Mouse (Mus musculus) forebrain, embryonic 16.5 days (tissue): ENCODE results near the gene Prdm11. TPM values are rescaled to one million over a fixed set of nuclear protein-coding genes. Genes with fewer than 3 reads are reported as not detected.

Experiments
- ATAC-seq: fragments of 200-750 bp; cut with Nextera tagmentation; 2 replicates; pipeline ENCODE4 v1.8.0; 2017; ENCODE audit warnings: mild to moderate bottlenecking, moderate library complexity
- H3K27ac ChIP-seq: fragments of 300-500 bp; sonication (generic); 2 replicates; pipeline ENCODE4 v1.5.1; 2014; ENCODE audit warnings: low read length, control low read depth
- H3K27me3 ChIP-seq: fragments of 300-500 bp; sonication (generic); replicated peaks from 2 replicates; pipeline ENCODE4 v1.6.1; 2014; ENCODE audit warnings: low read length; ENCODE audit not compliant: control insufficient read depth, insufficient read depth
- H3K36me3 ChIP-seq: fragments of 300-500 bp; sonication (generic); 2 replicates; pipeline ENCODE4 v1.6.1; 2014; ENCODE audit not compliant: control insufficient read depth, insufficient read depth
- H3K4me1 ChIP-seq: fragments of 300-500 bp; sonication (generic); replicated peaks from 2 replicates; pipeline ENCODE4 v1.6.1; 2014; ENCODE audit warnings: low read length; ENCODE audit not compliant: control insufficient read depth, insufficient read depth
- H3K4me2 ChIP-seq: fragments of 300-500 bp; sonication (generic); 2 replicates; pipeline ENCODE4 v1.6.1; 2014; ENCODE audit warnings: mild to moderate bottlenecking, low read length, control low read depth
- H3K4me3 ChIP-seq: fragments of 300-500 bp; sonication (generic); replicated peaks from 2 replicates; pipeline ENCODE4 v1.5.1; 2014; ENCODE audit warnings: mild to moderate bottlenecking, low read length, control low read depth
- H3K9ac ChIP-seq: fragments of 300-500 bp; sonication (generic); replicated peaks from 2 replicates; pipeline ENCODE4 v1.6.1; 2014; ENCODE audit warnings: low read depth, low read length, control low read depth
- H3K9me3 ChIP-seq: fragments of 300-500 bp; sonication (generic); 2 replicates; pipeline ENCODE4 v1.6.1; 2016; ENCODE audit warnings: low read length; ENCODE audit not compliant: control insufficient read depth
- WGBS: fragments of 180-500 bp; shearing (Covaris S2); extraction: QIAGEN DNeasy Blood & Tissue Kit; methylation state at CpG from one replicate; pipeline ENCODE4 v1.1.7; 2014; 5-methylcytosine and 5-hydroxymethylcytosine counted together
- polyA plus RNA-seq: library from polyadenylated mRNA; unstranded; fragments of >200 nt; fragmentation: Nextera tagmentation; extraction: Ambion mirVana; gene quantifications from 2 replicates; pipeline ENCODE4 v1.2.1, GENCODE M21; 2015

Gene Prdm11
- polyA plus RNA-seq, 1 experiment from 2014 or later: 2.4 TPM

DNA sequence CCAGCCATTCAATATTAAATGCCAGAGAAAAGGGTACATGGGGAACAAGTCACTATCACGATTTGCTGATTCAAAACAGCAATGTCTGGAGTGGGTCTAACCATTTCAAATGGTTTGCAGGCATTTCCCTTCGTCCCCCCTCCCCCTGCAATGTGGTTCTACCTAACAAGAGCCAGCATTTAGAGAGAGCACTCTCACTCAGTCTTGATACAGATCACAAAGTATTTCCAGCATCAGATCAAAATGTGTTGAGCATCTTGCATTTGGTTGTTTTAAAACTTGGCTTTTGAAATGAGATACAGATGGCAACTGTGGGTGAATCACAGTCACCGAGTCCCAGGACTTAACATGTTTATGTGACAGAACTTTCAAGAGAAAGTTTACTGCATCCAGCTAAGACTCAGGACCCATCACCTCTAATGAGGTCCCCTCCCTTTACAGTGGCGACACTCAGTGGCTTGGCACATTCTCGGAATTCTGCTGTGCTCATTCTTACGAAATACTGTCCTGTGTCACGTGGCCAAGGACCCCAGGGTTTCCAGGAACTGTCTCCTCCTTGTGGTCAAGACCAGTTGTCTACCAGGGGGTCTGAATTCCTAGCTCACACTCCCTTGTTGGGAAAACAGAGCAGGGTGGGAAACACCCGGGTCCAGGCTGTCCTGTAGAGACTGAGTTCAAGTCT, 63.2 kb downstream of the Prdm11 start:
- Histone ChIP-seq H3K4me2 (no peak overlapping the region), H3K4me3 (no peak overlapping the region), H3K4me1 (no peaks in the 10 kb centered on the region), H3K9ac (no peak overlapping the region), H3K36me3 (peaks cover 8% of the 10 kb centered on the region), H3K9me3 (no peaks in the 10 kb centered on the region), H3K27me3 (no peaks in the 10 kb centered on the region), H3K27ac (no peak overlapping the region)
- no peak for ATAC-seq
- WGBS: 79% methylated on average over 8 of the region's 8 CpGs

DNA sequence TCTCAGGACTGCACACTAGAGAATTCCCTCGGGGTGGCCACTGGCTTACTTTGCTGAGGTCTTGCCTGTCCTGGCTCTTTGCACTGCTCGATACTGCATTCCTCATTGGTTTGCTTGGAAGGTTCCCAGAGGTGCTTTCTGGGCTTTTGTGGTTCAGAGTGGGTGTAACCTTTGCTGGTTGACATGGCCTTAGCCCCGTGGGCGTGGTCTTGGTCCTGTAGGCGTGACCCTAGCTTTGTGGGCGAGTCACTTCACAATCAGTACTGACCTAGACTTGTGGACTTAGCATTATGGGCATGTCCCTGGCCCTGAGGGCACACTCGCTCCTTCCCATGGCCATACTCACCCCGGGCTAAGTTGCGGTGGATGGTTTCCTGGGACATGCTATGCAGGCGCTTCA, 65.8 kb downstream of the Prdm11 start:
- 89% methylated on average over 10 of the region's 10 CpGs for WGBS
- Histone ChIP-seq H3K36me3 (peaks cover 8% of the 10 kb centered on the region), H3K27ac (no peak overlapping the region), H3K4me2 (no peak overlapping the region), H3K9me3 (no peaks in the 10 kb centered on the region), H3K4me1 (no peaks in the 10 kb centered on the region), H3K27me3 (no peaks in the 10 kb centered on the region), H3K9ac (no peak overlapping the region), H3K4me3 (no peak overlapping the region)
- ATAC-seq: no peak

DNA sequence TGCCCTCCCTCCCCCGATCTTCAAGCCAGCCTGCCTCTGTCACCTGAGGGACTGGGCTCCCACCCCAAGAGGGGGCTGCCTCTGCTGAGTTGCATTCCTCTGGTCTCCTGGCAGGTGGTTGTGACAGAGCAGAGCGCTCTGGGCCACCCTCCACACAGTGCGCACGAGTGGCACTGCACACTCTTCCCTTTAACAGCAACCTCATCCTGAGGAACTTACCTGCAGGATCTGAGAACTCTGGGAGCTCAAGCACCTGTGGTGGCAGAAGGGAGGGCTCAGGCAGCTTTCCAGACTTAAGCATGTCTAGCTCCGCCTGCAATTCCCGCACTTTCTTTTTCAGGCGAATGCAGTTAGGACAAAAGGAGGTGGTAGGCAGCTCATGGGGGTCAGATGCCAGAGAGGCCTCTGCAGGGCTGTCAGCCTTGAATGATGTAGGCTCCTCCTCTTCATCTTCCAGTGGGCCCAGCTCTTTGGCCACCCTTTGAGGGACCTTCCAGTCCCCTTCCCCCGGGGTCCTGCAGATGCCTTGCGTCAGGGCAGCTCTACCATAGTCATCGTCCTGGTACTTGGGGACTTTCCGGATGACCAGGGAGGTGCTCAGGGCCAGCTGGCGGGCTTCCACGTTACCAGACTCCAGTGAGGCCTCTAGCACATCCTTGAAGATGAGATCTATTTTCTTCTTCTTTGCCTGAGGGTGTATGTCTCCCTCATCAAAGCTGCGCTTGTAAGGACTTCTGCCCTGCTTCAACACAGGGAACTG, 70.8 kb downstream of the Prdm11 start:
- Histone ChIP-seq H3K27me3 (no peaks in the 10 kb centered on the region), H3K9ac (no peak overlapping the region), H3K4me1 (no peaks in the 10 kb centered on the region), H3K4me2 (no peak overlapping the region), H3K9me3 (no peaks in the 10 kb centered on the region), H3K4me3 (no peak overlapping the region), H3K27ac (no peak overlapping the region), H3K36me3 (peaks cover 30% of the 10 kb centered on the region)
- 71% methylated on average over 14 of the region's 14 CpGs for WGBS
- no peak for ATAC-seq

DNA sequence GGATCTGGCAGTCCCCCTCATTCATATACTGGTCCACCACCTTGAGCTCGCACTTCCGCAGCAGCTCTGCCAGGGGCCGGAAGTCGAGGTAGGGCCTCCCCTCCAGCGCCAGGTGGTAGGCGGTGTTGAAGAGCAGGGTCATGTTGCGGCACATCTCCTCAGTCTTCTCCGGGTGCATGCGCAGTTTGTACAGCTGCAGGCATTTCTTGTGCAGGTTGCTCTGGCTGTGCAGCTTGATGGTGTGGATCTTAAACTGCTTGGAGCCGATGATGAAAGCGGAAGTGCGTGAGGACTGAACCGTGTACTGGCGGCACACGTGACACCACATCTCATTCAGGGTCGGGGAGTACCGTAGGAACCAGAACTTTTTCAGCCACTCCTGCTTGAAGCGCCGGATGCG, 72.3 kb downstream of the Prdm11 start:
- WGBS: 97% methylated on average over 20 of the region's 20 CpGs
- Histone ChIP-seq H3K27ac (no peak overlapping the region), H3K27me3 (no peaks in the 10 kb centered on the region), H3K4me3 (no peak overlapping the region), H3K36me3 (peaks cover 22% of the 10 kb centered on the region), H3K9me3 (no peaks in the 10 kb centered on the region), H3K4me2 (no peak overlapping the region), H3K9ac (no peak overlapping the region), H3K4me1 (no peaks in the 10 kb centered on the region)
- ATAC-seq: no peak

- WGBS: 89% methylated on average over 17 of the region's 17 CpGs
- Histone ChIP-seq H3K4me3 (no peak overlapping the region), H3K36me3 (peaks cover 22% of the 10 kb centered on the region)
These were observed 73.9 kb downstream of the Prdm11 start for GRCm38 (mm10) chr2:92972071-92972470.

GRCm38 (mm10) chr2:92971536-92971935, 74.4 kb downstream of the Prdm11 start:
- 83% methylated on average over 8 of the region's 8 CpGs for WGBS

More at GRCm38 (mm10) chr2:92972071-92972470, 73.9 kb downstream of the Prdm11 start:
- no peak overlapping the region for H3K4me2 ChIP-seq
- H3K27me3 ChIP-seq: no peaks in the 10 kb centered on the region
- no peak overlapping the region for H3K27ac ChIP-seq
- no peak overlapping the region for H3K9ac ChIP-seq
- H3K4me1 ChIP-seq: peaks cover 6% of the 10 kb centered on the region
- no peak for ATAC-seq
- H3K9me3 ChIP-seq: no peaks in the 10 kb centered on the region

DNA sequence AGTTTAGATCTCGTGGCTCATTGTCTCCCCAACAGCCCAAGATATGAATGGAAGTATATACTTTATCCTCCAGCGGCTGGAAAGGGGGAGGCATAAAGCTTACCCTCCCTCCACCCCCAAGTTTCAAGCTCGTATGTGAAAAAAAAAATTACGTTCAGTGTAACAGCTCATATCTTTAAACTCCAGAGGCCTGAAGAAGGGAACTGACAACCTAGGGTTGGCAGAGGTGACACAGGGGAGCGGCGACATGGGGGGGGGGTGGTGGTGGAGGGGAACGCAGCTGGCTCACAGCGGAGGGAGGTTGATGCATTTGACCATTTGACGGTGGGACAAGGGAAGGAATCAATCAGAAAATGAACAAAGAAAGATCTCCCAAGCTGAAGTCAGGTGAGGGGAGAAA, 74.9 kb downstream of the Prdm11 start:
- H3K27me3 ChIP-seq: no peaks in the 10 kb centered on the region
- H3K4me3 ChIP-seq: no peak overlapping the region
- no peak overlapping the region for H3K4me2 ChIP-seq
- no peak overlapping the region for H3K9ac ChIP-seq
- no peak overlapping the region for H3K27ac ChIP-seq
- no peaks in the 10 kb centered on the region for H3K9me3 ChIP-seq
- peaks cover 22% of the 10 kb centered on the region for H3K36me3 ChIP-seq
- WGBS: 83% methylated on average over 9 of the region's 9 CpGs
- H3K4me1 ChIP-seq: peaks cover 6% of the 10 kb centered on the region
- no peak for ATAC-seq

More at GRCm38 (mm10) chr2:92971536-92971935, 74.4 kb downstream of the Prdm11 start:
- Histone ChIP-seq H3K36me3 (peaks cover 22% of the 10 kb centered on the region), H3K4me3 (no peak overlapping the region), H3K27ac (no peak overlapping the region), H3K9ac (no peak overlapping the region), H3K4me1 (peaks cover 6% of the 10 kb centered on the region), H3K27me3 (no peaks in the 10 kb centered on the region), H3K9me3 (no peaks in the 10 kb centered on the region), H3K4me2 (no peak overlapping the region)
- ATAC-seq: no peak

GRCm38 (mm10) chr2:92967839-92968166, 78.2 kb downstream of the Prdm11 start:
- WGBS: 48% methylated on average over 4 of the region's 4 CpGs
- H3K9me3 ChIP-seq: no peaks in the 10 kb centered on the region
- peaks cover 5% of the 10 kb centered on the region for H3K36me3 ChIP-seq
- no peak overlapping the region for H3K9ac ChIP-seq
- H3K4me1 ChIP-seq: peaks cover 6% of the 10 kb centered on the region
- H3K27me3 ChIP-seq: no peaks in the 10 kb centered on the region
- no peak overlapping the region for H3K4me3 ChIP-seq
- no peak overlapping the region for H3K27ac ChIP-seq
- H3K4me2 ChIP-seq: no peak overlapping the region
- ATAC-seq: no peak

GRCm38 (mm10) chr2:92967032-92967838, 78.7 kb downstream of the Prdm11 start:
- 27% methylated on average over 10 of the region's 10 CpGs for WGBS
- no peaks in the 10 kb centered on the region for H3K9me3 ChIP-seq
- H3K36me3 ChIP-seq: no peaks in the 10 kb centered on the region; the same call in 1 of the 2 replicates
- no peak overlapping the region for H3K4me2 ChIP-seq
- peaks cover 6% of the 10 kb centered on the region for H3K4me1 ChIP-seq
- no peak overlapping the region for H3K27ac ChIP-seq
- peak; percentile 57 for ATAC-seq
- H3K27me3 ChIP-seq: no peaks in the 10 kb centered on the region
- no peak overlapping the region for H3K4me3 ChIP-seq
- no peak overlapping the region for H3K9ac ChIP-seq
